Mouse (Mus musculus) layer of hippocampus, adult 18-20 months (tissue): ENCODE data around the gene Elmo3. TPM values are rescaled to one million over a fixed set of nuclear protein-coding genes. Genes with fewer than 3 reads are reported as not detected.

ENCODE experiments used
- DNase-seq, 2 experiments: peaks; one replicate each; pipeline ENCODE4 v3.0.0; 2022; ENCODE audit warnings: low spot score in 2 of 2
- total RNA-seq, 2 experiments: library from RNA; stranded (reverse); gene quantifications; 2 replicates each; pipeline ENCODE4 v1.2.3; 2021

Elmo3 gene
- total RNA-seq, 2 experiments from 2014 or later = 0.79 to 0.97 TPM

DNA sequence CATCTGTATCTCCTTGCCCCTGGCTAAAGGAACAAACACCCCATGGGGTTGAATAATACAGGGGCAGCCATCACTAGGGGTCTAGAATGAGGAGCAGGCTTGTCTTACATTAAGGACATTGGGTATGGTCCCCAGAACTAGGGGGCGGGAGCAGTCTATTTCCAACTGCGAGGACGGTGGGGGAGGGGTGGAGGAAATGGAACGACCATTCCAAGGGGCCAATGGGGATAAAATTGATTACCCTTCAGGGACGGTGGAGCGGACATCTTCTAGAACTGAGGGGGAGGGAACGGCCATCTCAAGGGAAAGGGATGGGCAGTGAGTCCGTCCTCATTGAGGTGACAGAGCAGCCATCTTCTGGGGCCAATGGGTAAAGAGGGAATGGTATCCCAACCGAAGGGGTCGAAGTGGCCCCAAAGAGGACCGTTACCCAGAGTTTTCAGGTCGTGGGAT, 20.3 kb downstream of the Elmo3 start:
- DNase-seq = no peak

DNA sequence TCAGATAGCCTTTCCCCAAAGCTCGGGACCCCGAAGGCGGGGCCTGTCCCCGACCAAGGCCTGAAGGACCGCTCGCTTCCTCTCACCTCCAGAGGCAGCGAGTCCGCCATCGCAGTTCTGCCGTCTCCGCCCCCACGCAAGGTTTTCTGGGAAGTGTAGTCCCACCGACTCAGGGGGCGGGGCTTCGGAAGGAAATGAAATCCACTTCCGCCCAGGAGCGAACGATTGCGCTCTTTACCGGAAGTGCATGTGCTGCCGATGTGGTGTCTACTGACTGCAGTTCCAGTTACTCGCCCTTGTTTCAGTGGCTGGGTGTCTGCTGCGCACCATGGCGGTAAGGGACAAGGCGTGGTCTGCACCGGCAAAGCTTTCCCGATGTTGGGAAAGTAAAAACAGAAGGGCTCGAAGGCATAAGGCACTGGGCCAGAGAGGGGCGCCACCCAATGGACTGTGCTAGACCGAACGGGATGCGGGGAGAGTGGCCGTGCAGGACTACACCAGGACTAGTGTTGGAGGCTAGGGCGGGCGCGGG, 20.8 kb downstream of the Elmo3 start, which contains the start of the genes Lrrc29 and Tmem208:
Gene Lrrc29, minus strand, starts transcription at position 138 of the 532 bp plus-strand sequence.
Gene Tmem208, plus strand, starts transcription at position 214 of the 532 bp plus-strand sequence.
- DNase-seq = peak; percentile 94 to 98

DNA sequence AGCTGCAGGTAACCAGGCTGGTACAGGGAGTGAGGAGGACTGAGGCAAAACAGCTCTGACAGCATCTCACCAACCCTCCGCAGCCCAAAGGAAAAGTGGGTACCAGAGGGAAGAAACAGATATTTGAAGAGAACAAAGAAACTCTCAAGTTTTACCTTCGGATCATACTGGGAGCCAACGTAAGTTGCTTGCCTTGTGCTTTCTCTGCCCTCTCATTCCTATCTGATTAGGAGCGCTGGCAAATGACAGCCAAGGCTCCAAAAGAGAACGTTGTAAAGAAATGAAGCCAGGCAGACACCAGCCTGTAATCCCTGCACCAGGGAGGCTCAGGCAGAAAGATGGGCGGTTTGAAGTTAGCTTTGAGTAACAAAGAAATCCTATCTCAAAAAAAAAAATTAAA, 21.6 kb downstream of the Elmo3 start:
- no peak for DNase-seq

- DNase-seq = no peak
These were observed 24.9 kb downstream of the Elmo3 start for GRCm38 (mm10) chr8:105330325-105330724.

DNA sequence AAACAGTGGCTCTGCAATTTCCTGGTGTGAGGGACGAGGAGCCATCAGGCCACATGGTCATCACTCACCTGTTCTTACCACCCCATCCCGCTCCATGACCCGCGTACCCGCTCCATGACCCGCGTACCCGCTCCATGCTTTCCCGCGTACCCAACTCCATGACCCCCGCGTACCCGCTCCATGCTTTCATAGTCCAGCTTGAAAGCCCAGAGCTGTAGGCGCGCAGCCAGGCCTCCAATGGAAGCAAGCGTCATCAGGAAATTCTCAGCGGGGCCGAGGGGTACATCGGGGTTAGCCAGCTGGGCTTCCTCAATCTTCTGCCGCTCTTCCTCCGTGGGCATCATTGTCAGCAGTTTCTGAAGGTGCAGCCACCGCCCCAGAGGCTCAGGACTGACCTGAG, 26.1 kb downstream of the Elmo3 start:
- no peak for DNase-seq

- no peak for DNase-seq
These were observed 26.5 kb downstream of the Elmo3 start for GRCm38 (mm10) chr8:105331931-105332330.

GRCm38 (mm10) chr8:105332523-105332922, 27.1 kb downstream of the Elmo3 start:
- no peak for DNase-seq

GRCm38 (mm10) chr8:105336373-105337130, 31.2 kb downstream of the Elmo3 start:
- no peak for DNase-seq

DNA sequence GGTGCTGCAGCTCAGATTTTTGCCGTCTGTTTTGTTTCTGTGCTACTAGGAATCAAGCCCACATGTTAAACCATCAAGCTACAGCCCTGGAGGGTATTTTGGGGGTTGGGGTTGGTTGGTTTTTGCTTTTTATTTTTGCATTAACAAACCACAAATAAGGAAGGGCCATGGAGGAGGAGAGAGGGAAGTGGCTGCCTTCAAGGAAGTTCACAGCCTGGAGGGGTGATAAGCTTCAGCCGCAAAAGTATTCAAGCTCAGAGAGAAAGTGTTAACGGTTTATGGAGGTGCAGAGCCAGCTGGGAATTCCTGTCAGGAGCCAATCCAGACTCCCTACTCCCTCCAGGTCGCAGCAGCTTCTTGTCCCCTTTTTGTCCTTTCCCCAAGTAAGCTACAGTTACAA, 33.6 kb downstream of the Elmo3 start:
- DNase-seq = no peak

- no peak for DNase-seq
These were observed 34.7 kb downstream of the Elmo3 start for GRCm38 (mm10) chr8:105339886-105340635.

GRCm38 (mm10) chr8:105341399-105341798, 36.0 kb downstream of the Elmo3 start:
- DNase-seq = no peak

- DNase-seq = no peak
These were observed 37.4 kb downstream of the Elmo3 start for GRCm38 (mm10) chr8:105342768-105343167.

DNA sequence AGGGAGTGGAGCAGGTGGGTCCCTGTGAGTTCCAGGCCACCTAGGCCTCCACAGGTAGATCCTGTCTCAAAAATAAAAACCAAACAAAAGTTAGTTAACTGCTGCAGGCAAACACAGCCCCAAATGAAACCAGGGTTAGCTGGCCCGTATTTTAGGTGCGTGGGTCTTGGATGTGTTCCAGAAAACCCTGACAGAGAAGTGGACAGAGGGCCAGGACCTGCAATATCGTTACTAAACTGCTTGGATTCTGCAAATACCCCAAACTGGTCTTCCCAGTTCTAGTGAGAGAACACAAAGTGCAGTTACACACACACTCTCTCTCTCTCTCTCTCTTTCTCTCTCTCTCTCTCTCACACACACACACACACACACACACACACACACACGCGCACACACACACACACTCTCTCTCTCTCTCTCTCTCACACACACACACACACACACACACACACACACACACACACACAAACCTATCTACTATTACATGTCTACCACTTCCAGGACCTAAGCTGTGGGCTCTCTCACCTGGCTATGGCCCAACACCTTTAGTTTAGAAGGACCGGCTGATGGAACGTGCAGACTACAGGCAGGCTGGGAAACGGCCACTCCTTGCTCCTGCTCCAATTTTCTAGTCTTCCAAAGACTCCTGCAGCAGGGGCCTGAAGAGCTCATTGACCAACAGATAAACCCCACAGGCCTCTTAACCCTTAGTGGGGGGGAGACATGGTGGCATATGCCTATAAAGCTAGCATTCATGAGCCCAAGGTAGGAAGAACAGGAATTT, 38.6 kb downstream of the Elmo3 start:
- no peak for DNase-seq

GRCm38 (mm10) chr8:105345061-105345975, 39.9 kb downstream of the Elmo3 start:
- no peak for DNase-seq

GRCm38 (mm10) chr8:105346611-105347427, 41.4 kb downstream of the Elmo3 start:
- DNase-seq = no peak

GRCm38 (mm10) chr8:105347428-105348221, 42.2 kb downstream of the Elmo3 start, which contains the start of gene Fhod1:
Fhod1 (minus strand) TSS chr8:105347953.
- peak; percentile 70 to 85 for DNase-seq

GRCm38 (mm10) chr8:105348450-105349095, 43.2 kb downstream of the Elmo3 start, which contains the start of gene Slc9a5:
Slc9a5 (plus strand) TSS chr8:105348843.
- DNase-seq = peak in 1 of 2 experiments; percentile 31
